Mouse (Mus musculus): Measurements from ENCODE around the gene Kpna1. TPM values are rescaled to one million over a fixed set of nuclear protein-coding genes. Genes with fewer than 3 reads are reported as not detected.
"Not testable (repeated sequence)": the region's sequence is repeated elsewhere in the genome, so short reads cannot be mapped to it uniquely, and the experiment has no call there.

Gene Kpna1
- polyA plus RNA-seq, 1 experiment = 2.5 TPM

GRCm38 (mm10) chr16:35987930-35988329 is 9.4 kb downstream of the Kpna1 start:
- H3K27ac ChIP-seq (ENCODE audit: insufficient read depth, low read depth, low read length) = no peak overlapping the region
- WGBS = 39% methylated on average over 1 of the region's 1 CpGs
- no peaks in the 10 kb centered on the region for H3K27me3 ChIP-seq (ENCODE audit: control insufficient read depth, insufficient read depth, low read length)
- peaks cover 2% of the 10 kb centered on the region; the same call in 1 of the 2 replicates for H3K4me1 ChIP-seq (ENCODE audit: control insufficient read depth, insufficient read depth, insufficient read length, low read length)
- H3K36me3 ChIP-seq (ENCODE audit: control insufficient read depth, insufficient read depth, low read length) = no peaks in the 10 kb centered on the region
- H3K4me3 ChIP-seq (ENCODE audit: low read depth, low read length) = no peak overlapping the region
- no peak for TF ChIP-seq CTCF (IDR thresholded peaks at IDR 0.05; ENCODE audit: extremely low read depth, insufficient read length, insufficient replicate concordance, low read depth, low read length)
- TF ChIP-seq POLR2A (IDR thresholded peaks at IDR 0.05; ENCODE audit: low read depth, low read length) = no peak

GRCm38 (mm10) chr16:35992391-35992790 is 13.8 kb downstream of the Kpna1 start:
- Histone ChIP-seq H3K27ac (ENCODE audit: insufficient read depth, low read depth, low read length) (no peak overlapping the region), H3K4me3 (ENCODE audit: low read depth, low read length) (no peak overlapping the region), H3K27me3 (ENCODE audit: control insufficient read depth, insufficient read depth, low read length) (no peaks in the 10 kb centered on the region), H3K36me3 (ENCODE audit: control insufficient read depth, insufficient read depth, low read length) (no peaks in the 10 kb centered on the region), H3K4me1 (ENCODE audit: control insufficient read depth, insufficient read depth, insufficient read length, low read length) (no peaks in the 10 kb centered on the region)
- 64% methylated on average over 1 of the region's 1 CpGs for WGBS
- TF ChIP-seq CTCF (IDR thresholded peaks at IDR 0.05; ENCODE audit: extremely low read depth, insufficient read length, insufficient replicate concordance, low read depth, low read length) (no peak), POLR2A (IDR thresholded peaks at IDR 0.05; ENCODE audit: low read depth, low read length) (no peak)

- TF ChIP-seq POLR2A (IDR thresholded peaks at IDR 0.05; ENCODE audit: low read depth, low read length) (no peak), CTCF (IDR thresholded peaks at IDR 0.05; ENCODE audit: extremely low read depth, insufficient read length, insufficient replicate concordance, low read depth, low read length) (no peak)
- Histone ChIP-seq H3K36me3 (ENCODE audit: control insufficient read depth, insufficient read depth, low read length) (no peaks in the 10 kb centered on the region), H3K27ac (ENCODE audit: insufficient read depth, low read depth, low read length) (no peak overlapping the region), H3K27me3 (ENCODE audit: control insufficient read depth, insufficient read depth, low read length) (no peaks in the 10 kb centered on the region), H3K4me1 (ENCODE audit: control insufficient read depth, insufficient read depth, insufficient read length, low read length) (peaks cover 1% of the 10 kb centered on the region; the same call in 1 of the 2 replicates), H3K4me3 (ENCODE audit: low read depth, low read length) (no peak overlapping the region)
- 90% methylated on average over 3 of the region's 3 CpGs for WGBS
Measured at GRCm38 (mm10) chr16:35993316-35993715, 14.8 kb downstream of the Kpna1 start.

GRCm38 (mm10) chr16:35998852-35999251 is 20.3 kb downstream of the Kpna1 start:
- not testable (repeated sequence) for H3K27me3 ChIP-seq (ENCODE audit: control insufficient read depth, insufficient read depth, low read length); H3K4me1 ChIP-seq (ENCODE audit: control insufficient read depth, insufficient read depth, insufficient read length, low read length); H3K4me3 ChIP-seq (ENCODE audit: low read depth, low read length); H3K27ac ChIP-seq (ENCODE audit: insufficient read depth, low read depth, low read length)
- WGBS = 82% methylated on average over 4 of the region's 4 CpGs
- peaks cover 12% of the 10 kb centered on the region for H3K36me3 ChIP-seq (ENCODE audit: control insufficient read depth, insufficient read depth, low read length)

- Histone ChIP-seq H3K4me3 (ENCODE audit: low read depth, low read length) (no peak overlapping the region), H3K27ac (ENCODE audit: insufficient read depth, low read depth, low read length) (no peak overlapping the region), H3K4me1 (ENCODE audit: control insufficient read depth, insufficient read depth, insufficient read length, low read length) (no peaks in the 10 kb centered on the region), H3K27me3 (ENCODE audit: control insufficient read depth, insufficient read depth, low read length) (no peaks in the 10 kb centered on the region), H3K36me3 (ENCODE audit: control insufficient read depth, insufficient read depth, low read length) (peaks cover 16% of the 10 kb centered on the region)
- TF ChIP-seq CTCF (IDR thresholded peaks at IDR 0.05; ENCODE audit: extremely low read depth, insufficient read length, insufficient replicate concordance, low read depth, low read length) (no peak), POLR2A (IDR thresholded peaks at IDR 0.05; ENCODE audit: low read depth, low read length) (no peak)
- 96% methylated on average over 3 of the region's 3 CpGs for WGBS
Measured at GRCm38 (mm10) chr16:36008396-36008795, 29.8 kb downstream of the Kpna1 start.

GRCm38 (mm10) chr16:36016335-36016734 is 37.8 kb downstream of the Kpna1 start:
- no peaks in the 10 kb centered on the region for H3K4me1 ChIP-seq (ENCODE audit: control insufficient read depth, insufficient read depth, insufficient read length, low read length)
- H3K27ac ChIP-seq (ENCODE audit: insufficient read depth, low read depth, low read length) = no peak overlapping the region
- H3K4me3 ChIP-seq (ENCODE audit: low read depth, low read length) = no peak overlapping the region
- TF ChIP-seq POLR2A (IDR thresholded peaks at IDR 0.05; ENCODE audit: low read depth, low read length) = no peak
- TF ChIP-seq CTCF (IDR thresholded peaks at IDR 0.05; ENCODE audit: extremely low read depth, insufficient read length, insufficient replicate concordance, low read depth, low read length) = no peak
- H3K27me3 ChIP-seq (ENCODE audit: control insufficient read depth, insufficient read depth, low read length) = no peaks in the 10 kb centered on the region
- WGBS = 95% methylated on average over 1 of the region's 1 CpGs
- peaks cover 21% of the 10 kb centered on the region for H3K36me3 ChIP-seq (ENCODE audit: control insufficient read depth, insufficient read depth, low read length)

- H3K27ac ChIP-seq (ENCODE audit: insufficient read depth, low read depth, low read length); H3K4me1 ChIP-seq (ENCODE audit: control insufficient read depth, insufficient read depth, insufficient read length, low read length); H3K4me3 ChIP-seq (ENCODE audit: low read depth, low read length); H3K27me3 ChIP-seq (ENCODE audit: control insufficient read depth, insufficient read depth, low read length): not testable (repeated sequence)
- H3K36me3 ChIP-seq (ENCODE audit: control insufficient read depth, insufficient read depth, low read length) = peaks cover 37% of the 10 kb centered on the region
- 85% methylated on average over 2 of the region's 2 CpGs for WGBS
Measured at GRCm38 (mm10) chr16:36028120-36028519, 49.6 kb downstream of the Kpna1 start.
